ENCODE assay signal across 14 mouse cellular contexts in the genomic region with DNA sequence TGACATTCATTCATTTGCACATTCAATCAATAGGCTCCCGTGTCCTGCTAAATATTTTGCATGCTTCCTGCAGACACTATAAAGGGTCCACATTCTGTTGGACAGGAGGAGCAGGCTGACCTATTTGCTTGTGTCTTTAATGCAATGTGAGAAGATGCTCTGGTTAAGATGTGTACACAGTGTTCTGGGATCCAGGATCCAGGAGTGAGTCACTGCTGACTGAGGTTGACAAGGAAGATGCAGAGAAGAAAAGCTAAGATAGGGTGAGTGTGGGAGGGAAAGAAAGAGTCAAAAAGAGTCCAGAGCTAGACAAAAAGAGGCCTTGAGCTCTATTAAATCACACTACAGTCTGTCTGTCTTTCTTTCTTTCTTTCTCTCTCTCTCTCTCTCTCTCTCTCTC.
"Had no signal": no experiment of that assay in that cellular context is flagged by ENCODE, and none has a peak within 500 bp of the region (broad histone marks: within the 10 kb centered on the region; RNA-seq: fewer than 3 reads in every experiment).

No protein-coding gene starts in this region.

- ATAC-seq: hindbrain, postnatal 0 days; intestine, embryonic 16.5 days had no signal

- DNase-seq: gastrocnemius, postnatal 14 days; gastrocnemius, postnatal 36 days; heart, adult 18-20 months; heart, postnatal 14 days; heart, postnatal 36 days; kidney, adult 11 months; kidney, adult 2 months; kidney, postnatal 10 days; kidney, postnatal 25 days; kidney, postnatal 4 days; liver; liver, embryonic 13.5 days had no signal
